Mouse (Mus musculus) cerebellum, postnatal 25 days (tissue): Measurements from ENCODE around the gene Gpc6.

ENCODE experiments used
- DNase-seq, 2 experiments: peaks; one replicate each; pipeline ENCODE4 v3.0.0; 2021; ENCODE audit warnings: mixed read lengths in 2 of 2

Gpc6 gene

GRCm38 (mm10) chr14:117951265-117951664 is 1026.2 kb downstream of the Gpc6 start:
- no peak for DNase-seq

GRCm38 (mm10) chr14:117951686-117952085 is 1026.6 kb downstream of the Gpc6 start:
- DNase-seq = peak in 1 of 2 experiments; percentile 24

GRCm38 (mm10) chr14:117956051-117956450 is 1030.9 kb downstream of the Gpc6 start:
- no peak for DNase-seq

DNA sequence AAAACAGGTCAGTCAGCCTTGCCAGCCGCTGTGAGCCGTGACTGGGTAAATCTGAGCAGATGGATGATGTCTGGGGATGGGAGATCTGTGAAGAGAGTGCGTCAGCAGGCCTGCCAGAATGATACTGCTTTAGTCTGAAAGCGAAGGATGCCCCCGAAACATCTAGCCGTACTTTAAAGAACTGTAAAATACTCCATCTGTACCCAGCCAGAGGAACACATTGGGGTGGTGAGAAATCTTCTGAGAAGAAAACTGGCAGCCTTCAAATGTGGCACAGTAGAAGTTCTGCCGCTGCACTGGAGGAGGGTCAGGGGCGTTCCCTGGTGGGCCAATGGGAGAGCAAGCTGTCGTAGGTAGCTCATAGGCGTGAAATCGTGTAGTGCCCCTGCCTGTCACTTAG is 1033.3 kb downstream of the Gpc6 start:
- peak in 1 of 2 experiments; percentile 14 for DNase-seq

DNA sequence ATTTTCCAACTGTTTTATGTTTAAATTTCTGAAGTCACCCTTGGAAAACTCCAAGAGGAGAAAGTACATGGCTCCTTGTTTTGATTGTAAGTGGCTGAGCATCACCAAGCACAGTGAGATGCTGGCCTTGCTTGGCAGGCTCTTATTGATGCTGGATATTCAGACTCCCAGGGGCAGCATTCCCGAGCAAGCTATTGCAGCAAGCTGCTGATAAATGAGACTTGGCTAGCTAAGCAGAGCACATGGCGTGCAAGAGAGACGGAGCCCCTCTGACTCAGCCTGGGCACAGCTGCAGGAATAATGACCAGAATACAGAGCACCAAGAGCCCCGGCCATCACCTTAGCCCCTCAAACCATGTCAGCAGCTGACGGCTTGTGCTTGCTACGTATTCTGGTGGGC is 1036.2 kb downstream of the Gpc6 start:
- no peak for DNase-seq

DNA sequence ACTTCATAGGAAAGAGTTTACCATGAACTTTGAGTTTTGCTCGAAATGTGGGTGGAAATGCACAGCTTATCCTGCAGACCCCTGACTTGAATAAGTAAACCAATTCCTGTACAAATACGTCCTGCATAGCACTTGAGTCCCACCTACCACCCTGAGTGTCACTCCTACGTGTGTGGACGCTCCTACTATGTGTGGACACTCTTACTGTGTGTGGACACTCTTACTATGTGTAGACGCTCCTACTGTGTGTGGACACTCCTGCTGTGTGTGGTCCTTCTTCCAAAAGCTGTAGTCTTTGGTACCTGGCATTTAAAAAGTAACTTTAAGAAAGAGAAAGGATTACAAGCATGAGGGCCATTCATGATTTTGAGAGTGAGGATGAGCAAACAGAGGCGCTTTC is 1036.7 kb downstream of the Gpc6 start:
- DNase-seq = no peak

DNA sequence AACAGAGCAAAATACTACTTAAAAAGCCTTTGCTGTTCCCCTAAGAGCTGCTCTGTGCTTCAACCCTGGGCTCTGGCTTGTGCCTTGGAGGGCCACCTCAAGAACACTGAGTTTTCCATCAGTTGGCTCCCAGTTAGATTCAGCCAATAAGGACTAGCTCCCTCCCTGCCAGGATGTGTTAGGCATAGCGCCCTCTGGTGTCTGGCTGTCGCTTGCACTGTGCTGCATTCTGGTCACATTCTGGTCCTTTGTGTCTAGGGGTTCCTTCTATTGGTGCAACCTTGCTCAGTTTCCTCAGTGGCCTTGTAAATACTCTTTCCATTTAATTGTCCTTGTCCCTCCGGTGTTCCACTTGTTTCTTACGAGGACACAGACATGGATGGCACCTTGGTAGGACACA is 1037.3 kb downstream of the Gpc6 start:
- DNase-seq = peak in 1 of 2 experiments; percentile 48

DNA sequence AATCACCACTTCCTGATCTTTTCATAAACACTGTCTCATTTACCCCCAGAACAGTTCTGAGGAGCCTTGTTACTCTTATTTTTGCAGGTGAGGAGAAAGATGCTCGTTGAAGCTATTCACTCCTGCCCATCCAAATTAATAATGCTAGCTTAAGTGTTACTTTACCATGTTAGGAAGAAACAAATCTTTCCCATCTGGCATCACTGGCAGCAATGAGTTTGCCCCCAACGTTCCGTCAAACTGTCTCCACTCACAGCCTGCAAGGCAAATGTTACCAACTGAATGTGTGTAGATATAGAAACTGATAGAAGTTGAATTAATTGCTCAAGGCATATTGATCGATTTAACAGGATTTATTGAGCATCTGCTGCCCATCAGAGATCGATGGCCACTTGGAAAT is 1047.5 kb downstream of the Gpc6 start:
- DNase-seq = no peak

GRCm38 (mm10) chr14:117981532-117981931 is 1056.4 kb downstream of the Gpc6 start:
- DNase-seq = peak; percentile 45 to 69

DNA sequence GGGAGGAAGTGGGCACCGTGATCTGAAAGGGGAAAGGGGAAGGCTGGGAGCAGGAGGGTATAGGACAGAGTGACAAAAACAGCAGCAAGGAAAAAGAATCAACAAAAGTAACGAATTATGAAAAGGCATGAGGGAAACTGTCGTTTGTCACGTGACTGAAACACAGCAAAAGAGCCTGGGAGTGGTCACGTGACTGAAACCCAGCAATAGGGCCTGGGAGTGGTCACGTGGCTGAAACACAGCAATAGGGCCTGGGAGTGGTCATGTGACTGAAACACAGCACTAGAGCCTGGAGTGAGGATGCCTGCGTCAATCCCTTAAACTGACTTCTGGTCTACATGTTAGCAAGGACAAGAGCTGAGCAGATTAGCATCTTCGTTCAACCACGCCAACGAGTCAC is 1063.3 kb downstream of the Gpc6 start:
- DNase-seq = no peak

GRCm38 (mm10) chr14:117990203-117990602 is 1065.1 kb downstream of the Gpc6 start:
- no peak for DNase-seq

GRCm38 (mm10) chr14:117992600-117993256 is 1067.6 kb downstream of the Gpc6 start:
- DNase-seq = no peak

DNA sequence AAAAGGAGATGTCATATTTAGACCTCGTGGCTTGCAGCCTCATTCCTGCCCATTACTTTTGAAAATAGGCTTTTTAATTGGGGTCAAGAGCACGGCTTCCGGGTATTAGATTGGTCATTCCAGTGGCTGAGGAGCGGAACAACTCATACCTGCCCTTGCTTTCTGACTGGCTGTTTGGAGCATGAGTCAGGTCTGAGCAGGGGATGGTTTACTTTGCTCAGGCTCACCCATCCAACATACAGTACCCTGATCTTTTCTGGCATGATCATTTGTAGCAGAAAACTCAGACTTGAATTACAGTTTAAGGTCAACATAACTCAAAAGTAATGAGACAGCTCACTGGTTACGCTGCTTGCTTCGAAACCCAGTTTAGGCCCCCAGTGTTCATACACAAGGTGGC is 1068.7 kb downstream of the Gpc6 start:
- DNase-seq = no peak

- DNase-seq = no peak
Measured at GRCm38 (mm10) chr14:118004434-118004833, 1079.3 kb downstream of the Gpc6 start.

DNA sequence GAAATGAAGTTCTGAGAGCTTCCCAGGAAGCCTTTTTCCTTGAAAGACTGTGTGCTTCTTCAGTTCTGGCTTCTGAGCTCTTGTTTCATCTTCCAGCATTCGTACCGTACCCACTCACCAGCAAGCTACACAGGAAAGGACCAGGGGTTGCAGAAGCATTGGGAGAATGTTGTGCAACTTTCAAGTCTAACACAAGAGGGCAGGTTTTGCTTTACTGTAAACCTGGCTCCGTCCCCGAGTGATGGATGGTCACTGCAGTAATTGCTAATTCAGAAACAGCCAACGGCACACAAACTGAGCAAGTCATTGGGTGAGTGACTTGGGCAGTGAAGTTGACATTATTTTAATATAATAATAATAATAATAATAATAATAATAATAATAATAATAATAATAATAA is 1080.6 kb downstream of the Gpc6 start:
- peak; percentile 18 to 58 for DNase-seq

GRCm38 (mm10) chr14:118009541-118009940 is 1084.4 kb downstream of the Gpc6 start:
- no peak for DNase-seq

- DNase-seq = no peak
Measured at GRCm38 (mm10) chr14:118013237-118013636, 1088.1 kb downstream of the Gpc6 start.

GRCm38 (mm10) chr14:118019314-118019713 is 1094.2 kb downstream of the Gpc6 start:
- DNase-seq = no peak

- no peak for DNase-seq
Measured at GRCm38 (mm10) chr14:118021867-118022543, 1096.9 kb downstream of the Gpc6 start.
